ENCODE assay signal across 9 mouse cellular contexts in the genomic region with DNA sequence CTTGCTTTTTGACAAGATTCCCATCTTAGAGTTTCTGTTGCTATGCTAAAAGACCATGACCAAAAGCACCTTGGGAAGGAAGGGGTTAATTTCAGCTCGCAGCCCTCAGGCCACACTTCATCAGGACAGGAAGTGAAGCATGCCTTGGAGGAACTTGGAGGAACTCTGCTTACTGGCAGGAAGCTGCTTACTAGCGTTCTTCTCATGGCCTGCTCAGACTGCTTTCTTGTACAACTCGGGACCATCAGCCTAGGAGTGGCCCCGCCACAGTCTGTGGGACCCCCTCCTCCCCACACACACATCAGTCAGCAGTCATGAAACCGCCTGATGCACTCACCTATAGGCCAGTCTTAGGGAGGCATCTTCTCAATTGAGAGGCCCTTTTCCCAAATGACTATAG. TPM values are rescaled to one million over a fixed set of nuclear protein-coding genes. Genes with fewer than 3 reads are reported as not detected.
DNase-seq lines count a peak whose midpoint lies in the region; ATAC-seq and TF ChIP-seq lines count a peak whose summit lies in the region.
"Had no signal": no experiment of that assay in that cellular context is flagged by ENCODE, and none has a peak within 500 bp of the region (broad histone marks: within the 10 kb centered on the region; RNA-seq: fewer than 3 reads in every experiment).

No protein-coding gene starts in this region.

- H3K36me3 ChIP-seq in embryonic facial prominence, embryonic 11.5 days (replicated peaks; ENCODE audit: control insufficient read depth, insufficient read depth, low read depth, low read length) = peaks cover 31% of the 10 kb centered on the region
- H3K36me3 ChIP-seq in embryonic facial prominence, embryonic 10.5 days (replicated peaks) = peaks cover 100% of the 10 kb centered on the region
- H3K36me3 ChIP-seq in liver, adult 2 months (ENCODE audit: control insufficient read depth, insufficient read depth, low read length) = peaks cover 40% of the 10 kb centered on the region
- peaks cover 40% of the 10 kb centered on the region for H3K36me3 ChIP-seq in liver, embryonic 11.5 days (ENCODE audit: control insufficient read depth, insufficient read depth, low read length)

- no peak for TF ChIP-seq POLR2A in liver, adult 2 months (IDR thresholded peaks at IDR 0.05; ENCODE audit: extremely low read depth, insufficient read depth, low read length)

- WGBS in embryonic facial prominence, embryonic 11.5 days = 45% methylated on average over 5 of the region's 5 CpGs
- 38% methylated on average over 5 of the region's 5 CpGs for WGBS in embryonic facial prominence, embryonic 10.5 days
- WGBS in liver, adult 2 months = 65% methylated on average over 5 of the region's 5 CpGs
- 42% methylated on average over 5 of the region's 5 CpGs for WGBS in liver, embryonic 11.5 days

- H3K4me1 ChIP-seq in embryonic facial prominence, embryonic 11.5 days (ENCODE audit: control insufficient read depth, insufficient read depth, low read length) = no peaks in the 10 kb centered on the region
- H3K4me1 ChIP-seq in embryonic facial prominence, embryonic 10.5 days = peaks cover 7% of the 10 kb centered on the region; the same call in 1 of the 2 replicates
- peaks cover 25% of the 10 kb centered on the region for H3K4me1 ChIP-seq in liver, adult 2 months (ENCODE audit: control insufficient read depth, insufficient read depth, low read length)
- 0 out of 2 replicates have a peak, but pooled peaks cover 4% of the 10 kb centered on the region for H3K4me1 ChIP-seq in liver, embryonic 11.5 days (replicated peaks; ENCODE audit: control insufficient read depth, insufficient read depth, low read length)

- DNase-seq in embryonic facial prominence, embryonic 11.5 days (ENCODE audit: low spot score) = no peak
- DNase-seq in embryonic facial prominence, embryonic 10.5 days (ENCODE audit: low spot score) = no peak
- DNase-seq in liver, adult 2 months (ENCODE audit: extremely low read depth, low read depth, low spot score) = no peak
- DNase-seq in liver, embryonic 11.5 days (ENCODE audit: low spot score) = no peak
- peak; percentile 13 for DNase-seq in forelimb bud, embryonic 11.5 days (ENCODE audit: low read depth, low spot score)
- no peak for DNase-seq in spleen, adult 18-20 months
- DNase-seq in right cerebral cortex, adult 2 months (ENCODE audit: low spot score in 2 of 2) = no peak

- H3K79me2 ChIP-seq in liver, adult 2 months (ENCODE audit: control insufficient read depth, insufficient read depth, low read length) = no peaks in the 10 kb centered on the region

- no peaks in the 10 kb centered on the region for H3K27me3 ChIP-seq in embryonic facial prominence, embryonic 11.5 days (ENCODE audit: control insufficient read depth, insufficient read depth, low read length)
- no peaks in the 10 kb centered on the region for H3K27me3 ChIP-seq in embryonic facial prominence, embryonic 10.5 days (replicated peaks; ENCODE audit: low read depth, poor library complexity, severe bottlenecking)
- no peaks in the 10 kb centered on the region for H3K27me3 ChIP-seq in liver, adult 2 months (ENCODE audit: control insufficient read depth, insufficient read depth, low read length)
- no peaks in the 10 kb centered on the region for H3K27me3 ChIP-seq in liver, embryonic 11.5 days (replicated peaks; ENCODE audit: control insufficient read depth, insufficient read depth, low read length)

- no peak overlapping the region for H3K4me2 ChIP-seq in embryonic facial prominence, embryonic 11.5 days (ENCODE audit: low read depth, low read length)
- H3K4me2 ChIP-seq in liver, embryonic 11.5 days = no peak overlapping the region

- 0 out of 2 replicates have a peak, but pooled peaks have one; percentile 56 for ATAC-seq in embryonic facial prominence, embryonic 11.5 days (replicated peaks; ENCODE audit: insufficient number of reproducible peaks, low FRiP score, low TSS enrichment, low read depth)
- no peak for ATAC-seq in liver, embryonic 11.5 days (replicated peaks; ENCODE audit: low FRiP score)
- peak; percentile 71 for ATAC-seq in megakaryocyte, adult 5-6 weeks (ENCODE audit: poor library complexity, severe bottlenecking)
- ATAC-seq: inflammation-experienced regulatory T-cells, adult 6 months had no signal

- no peak for TF ChIP-seq CTCF in liver, adult 2 months (IDR thresholded peaks at IDR 0.05; ENCODE audit: low read depth, low read length)

- H3K9me3 ChIP-seq in embryonic facial prominence, embryonic 11.5 days (replicated peaks; ENCODE audit: control insufficient read depth, low read length) = no peaks in the 10 kb centered on the region
- no peaks in the 10 kb centered on the region for H3K9me3 ChIP-seq in embryonic facial prominence, embryonic 10.5 days
- H3K9me3 ChIP-seq in liver, embryonic 11.5 days (ENCODE audit: control insufficient read depth, low read length) = no peaks in the 10 kb centered on the region

- H3K4me3 ChIP-seq in embryonic facial prominence, embryonic 11.5 days (ENCODE audit: low read depth, low read length) = no peak overlapping the region
- no peak overlapping the region for H3K4me3 ChIP-seq in embryonic facial prominence, embryonic 10.5 days
- no peak overlapping the region for H3K4me3 ChIP-seq in liver, adult 2 months (ENCODE audit: insufficient read depth, low read depth, low read length)
- no peak overlapping the region for H3K4me3 ChIP-seq in liver, embryonic 11.5 days (ENCODE audit: low read depth, low read length)

- no peak overlapping the region for H3K9ac ChIP-seq in embryonic facial prominence, embryonic 11.5 days (replicated peaks; ENCODE audit: low read length)
- no peak overlapping the region for H3K9ac ChIP-seq in liver, adult 2 months (ENCODE audit: low read depth, low read length)
- no peak overlapping the region for H3K9ac ChIP-seq in liver, embryonic 11.5 days (ENCODE audit: low read depth, low read length)

- no peak overlapping the region for H3K27ac ChIP-seq in embryonic facial prominence, embryonic 11.5 days (replicated peaks; ENCODE audit: low read depth, low read length)
- no peak overlapping the region for H3K27ac ChIP-seq in embryonic facial prominence, embryonic 10.5 days (replicated peaks)
- peak overlapping the region; percentile 36; the same call in 1 of the 2 replicates for H3K27ac ChIP-seq in liver, adult 2 months (replicated peaks; ENCODE audit: insufficient read depth, low read depth, low read length)
- no peak overlapping the region for H3K27ac ChIP-seq in liver, embryonic 11.5 days (ENCODE audit: low read depth, low read length)

RNA-seq across cellular contexts. Expression of gene Rab14, which starts 26.8 kb away (rescaled TPM):
- polyA plus RNA-seq in embryonic facial prominence, embryonic 11.5 days (2014; fragmentation: Nextera tagmentation; extraction: Ambion mirVana) = 246 and 247 TPM in 2 replicates
- polyA plus RNA-seq in embryonic facial prominence, embryonic 10.5 days (2016; fragmentation: Nextera tagmentation; extraction: Ambion mirVana) = 239 and 259 TPM in 2 replicates
- 109 and 112 TPM in 2 replicates for total RNA-seq in liver, adult 2 months (2014; rRNA removed)
- 246 and 305 TPM in 2 replicates for polyA plus RNA-seq in liver, adult 2 months (2012; rRNA removed)
- 192 and 201 TPM in 2 replicates for polyA plus RNA-seq in liver, embryonic 11.5 days (2014; fragmentation: Nextera tagmentation; extraction: Ambion mirVana)
- 153 and 167 TPM in 2 replicates for total RNA-seq in megakaryocyte, adult 5-6 weeks (2015)
- total RNA-seq in megakaryocyte, adult 5-6 weeks (2017) = 134 and 137 TPM in 2 replicates
